ENCODE assay signal across 9 mouse cellular contexts in genomic region chr11:58057455-58057854, GRCm38 (mm10). TPM values are rescaled to one million over a fixed set of nuclear protein-coding genes. Genes with fewer than 3 reads are reported as not detected.
DNase-seq lines count a peak whose midpoint lies in the region; ATAC-seq and TF ChIP-seq lines count a peak whose summit lies in the region.
"Had no signal": no experiment of that assay in that cellular context is flagged by ENCODE, and none has a peak within 500 bp of the region (broad histone marks: within the 10 kb centered on the region; RNA-seq: fewer than 3 reads in every experiment).

No protein-coding gene starts in this region.

- no peaks in the 10 kb centered on the region for H3K9me3 ChIP-seq in kidney, embryonic 16.5 days (ENCODE audit: low read length)
- H3K9me3 ChIP-seq in E14TG2a.4 (ENCODE audit: low read length) = no peaks in the 10 kb centered on the region

- WGBS in kidney, embryonic 16.5 days = 56% methylated on average over 6 of the region's 6 CpGs

- DNase-seq in kidney, adult 18-20 months = peak; percentile 40
- DNase-seq in adipocyte (ENCODE audit: low spot score) = peak; percentile 72
- DNase-seq in left cerebral cortex, adult 2 months (ENCODE audit: extremely low spot score in 1 of 2, low spot score in 2 of 2) = peak; percentile 63 to 66
- peak; percentile 20 for DNase-seq in retina, adult 2 months (ENCODE audit: low read depth, low spot score)
- DNase-seq in c-Kit-positive CD71-positive TER-119-positive erythroid progenitor cells, embryonic 14.5 days (ENCODE audit: low spot score) = no peak

- TF ChIP-seq CTCF in E14TG2a.4 (conservative IDR thresholded peaks at IDR 0.05; ENCODE audit: low read length) = peak; percentile 71
- peak; percentile 92 for TF ChIP-seq CTCF in left cerebral cortex, adult 2 months (IDR thresholded peaks at IDR 0.05)

- no peak overlapping the region for H3K27ac ChIP-seq in kidney, embryonic 16.5 days (ENCODE audit: low read length)
- no peak overlapping the region for H3K27ac ChIP-seq in left cerebral cortex, adult 2 months

- intact Hi-C loops in left cerebral cortex, adult 2 months (cut with DNase I) = loop anchor here (1.0 to 2.0 kb wide), 2 partner anchors 49 to 106 kb away; partner anchors contain the start of gene Larp1

- peaks cover 62% of the 10 kb centered on the region for H3K36me3 ChIP-seq in kidney, embryonic 16.5 days (ENCODE audit: insufficient read depth, low read length)
- peaks cover 96% of the 10 kb centered on the region for H3K36me3 ChIP-seq in E14TG2a.4 (ENCODE audit: insufficient read depth, low read length)

- H3K27me3 ChIP-seq in kidney, embryonic 16.5 days (ENCODE audit: insufficient read depth, low read length) = no peaks in the 10 kb centered on the region
- H3K27me3 ChIP-seq in E14TG2a.4 (ENCODE audit: insufficient read depth, low read length) = no peaks in the 10 kb centered on the region

- no peak overlapping the region for H3K9ac ChIP-seq in kidney, embryonic 16.5 days (replicated peaks; ENCODE audit: low read length)

- H3K4me3 ChIP-seq in kidney, embryonic 16.5 days (ENCODE audit: low read length) = no peak overlapping the region
- H3K4me3 ChIP-seq in E14TG2a.4 (replicated peaks; ENCODE audit: low read length) = no peak overlapping the region
- no peak overlapping the region for H3K4me3 ChIP-seq in left cerebral cortex, adult 2 months

- no peaks in the 10 kb centered on the region for H3K4me1 ChIP-seq in kidney, embryonic 16.5 days (ENCODE audit: insufficient read depth, low read length)
- H3K4me1 ChIP-seq in E14TG2a.4 (replicated peaks; ENCODE audit: low read depth, low read length) = peaks cover 67% of the 10 kb centered on the region

- ATAC-seq in kidney, embryonic 16.5 days (ENCODE audit: low FRiP score, low TSS enrichment) = no peak
- peak; percentile 71 for ATAC-seq in erythroblast, adult 5-6 weeks (replicated peaks; ENCODE audit: low FRiP score, poor library complexity, severe bottlenecking)

- H3K4me2 ChIP-seq in kidney, embryonic 16.5 days (replicated peaks; ENCODE audit: low read depth, low read length) = no peak overlapping the region

RNA-seq across cellular contexts. Expression of gene Gm12248, which starts 35.5 kb away (rescaled TPM):
- not detected in 2 replicates for polyA plus RNA-seq in kidney, embryonic 16.5 days (2015; fragmentation: Nextera tagmentation; extraction: Ambion mirVana)
- not detected in 2 replicates for total RNA-seq in erythroblast, adult 5-6 weeks (2015; ENCODE audit: low replicate concordance)
- total RNA-seq in erythroblast, adult 5-6 weeks (2017; ENCODE audit: low replicate concordance) = not detected in 2 replicates
- not detected for total RNA-seq in left cerebral cortex, adult 2 months (2021)
- total RNA-seq: gastrocnemius, postnatal 36 days had no signal

RNA-seq across cellular contexts. Expression of gene Cnot8, which starts 46.5 kb away (rescaled TPM):
- polyA plus RNA-seq in kidney, embryonic 16.5 days (2015; fragmentation: Nextera tagmentation; extraction: Ambion mirVana) = 89.4 and 93.5 TPM in 2 replicates
- total RNA-seq in erythroblast, adult 5-6 weeks (2015; ENCODE audit: low replicate concordance) = 17.8 and 22.3 TPM in 2 replicates
- 24.5 and 26.5 TPM in 2 replicates for total RNA-seq in erythroblast, adult 5-6 weeks (2017; ENCODE audit: low replicate concordance)
- total RNA-seq in left cerebral cortex, adult 2 months (2021) = 10 to 100 TPM; 50.9 to 52.2 TPM

RNA-seq across cellular contexts. Expression of gene Larp1, which starts 48.6 kb away (rescaled TPM):
- 18.3 and 19.1 TPM in 2 replicates for polyA plus RNA-seq in kidney, embryonic 16.5 days (2015; fragmentation: Nextera tagmentation; extraction: Ambion mirVana)
- 24.0 and 31.6 TPM in 2 replicates for total RNA-seq in erythroblast, adult 5-6 weeks (2015; ENCODE audit: low replicate concordance)
- total RNA-seq in erythroblast, adult 5-6 weeks (2017; ENCODE audit: low replicate concordance) = 13.2 and 13.4 TPM in 2 replicates
- 10 to 100 TPM; 91.9 to 97.7 TPM for total RNA-seq in left cerebral cortex, adult 2 months (2021)
